Mouse (Mus musculus) forelimb bud, embryonic 11.5 days (tissue): Measurements from ENCODE around the gene Rab23.
"Not testable (repeated sequence)": the region's sequence is repeated elsewhere in the genome, so short reads cannot be mapped to it uniquely, and the experiment has no call there.

ENCODE experiments used
- DNase-seq: peaks from one replicate; pipeline ENCODE4 v3.0.0-alpha.2; 2012; ENCODE audit warnings: low read depth, low spot score

Gene Rab23

DNA sequence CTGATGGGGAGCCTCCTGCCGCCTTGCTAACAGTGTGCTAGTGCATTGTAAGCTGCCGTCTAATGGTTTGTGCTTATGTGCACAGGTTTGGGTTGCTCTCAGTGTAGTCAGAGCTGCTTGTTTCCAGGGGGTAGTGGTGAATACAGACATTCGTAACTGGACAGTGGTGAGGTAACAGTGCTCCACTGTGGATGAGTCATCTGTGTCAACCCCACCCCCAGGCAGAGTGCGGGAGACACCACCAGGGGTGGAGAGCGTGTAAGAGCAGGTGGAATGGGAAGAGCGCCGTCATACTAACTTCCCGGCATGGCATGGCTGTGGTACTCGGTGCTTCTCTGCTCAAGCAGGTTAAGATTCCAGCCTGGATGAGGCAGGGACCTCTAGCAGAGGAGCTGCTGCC, 13.4 kb downstream of the Rab23 start:
- no peak for DNase-seq

DNA sequence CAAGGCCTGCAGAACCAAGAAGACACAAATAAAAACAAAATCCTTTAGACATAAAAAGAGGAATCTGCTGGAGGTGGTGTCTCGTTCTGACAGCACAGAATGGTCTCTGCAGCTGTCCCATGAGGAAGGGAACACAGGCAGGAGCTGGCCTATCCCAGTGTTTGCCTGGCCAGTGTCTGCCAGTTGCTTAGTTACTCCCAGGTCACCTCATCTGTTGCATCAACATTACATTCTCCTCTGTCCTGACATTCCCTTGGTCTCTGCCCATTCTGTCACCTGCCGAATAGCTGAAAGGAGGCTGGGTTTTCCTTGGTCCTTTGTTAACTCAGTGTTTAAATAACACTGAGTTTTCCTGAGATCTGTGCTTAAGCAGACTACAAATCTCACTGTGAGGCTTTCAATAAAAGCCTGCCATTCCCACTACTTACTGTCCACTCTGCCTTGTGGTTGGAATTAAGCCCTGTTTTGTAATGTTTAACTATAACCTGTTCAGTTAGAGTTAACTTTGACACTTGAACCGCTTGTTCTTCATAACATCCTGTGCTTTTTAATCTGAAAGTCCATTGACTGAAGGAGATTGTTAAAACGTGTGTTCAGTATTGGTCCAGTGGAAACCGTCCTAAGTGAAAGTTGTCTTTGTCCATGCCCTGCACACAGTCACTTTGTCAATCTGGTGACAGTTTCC, 14.5 kb downstream of the Rab23 start:
- DNase-seq = no peak

DNA sequence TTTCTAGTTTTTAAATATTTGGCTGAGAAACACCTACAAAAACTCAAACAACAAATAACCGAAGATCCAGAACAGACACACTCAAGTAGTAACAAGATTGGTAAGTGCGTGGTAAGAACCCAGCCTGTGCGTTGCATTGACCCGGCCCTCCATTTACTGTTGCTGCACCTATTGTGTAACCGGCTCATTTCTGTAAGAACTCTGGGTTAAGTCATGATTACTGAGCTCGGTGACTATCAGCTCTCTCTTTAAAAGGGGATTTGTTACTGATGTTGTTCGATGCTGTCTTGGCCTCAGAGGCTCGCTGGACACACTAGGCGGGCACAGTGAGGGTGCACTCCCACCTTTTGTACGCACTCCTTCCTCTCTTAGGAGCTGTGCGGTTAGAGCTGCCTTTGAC, 18.6 kb downstream of the Rab23 start:
- DNase-seq = no peak

DNA sequence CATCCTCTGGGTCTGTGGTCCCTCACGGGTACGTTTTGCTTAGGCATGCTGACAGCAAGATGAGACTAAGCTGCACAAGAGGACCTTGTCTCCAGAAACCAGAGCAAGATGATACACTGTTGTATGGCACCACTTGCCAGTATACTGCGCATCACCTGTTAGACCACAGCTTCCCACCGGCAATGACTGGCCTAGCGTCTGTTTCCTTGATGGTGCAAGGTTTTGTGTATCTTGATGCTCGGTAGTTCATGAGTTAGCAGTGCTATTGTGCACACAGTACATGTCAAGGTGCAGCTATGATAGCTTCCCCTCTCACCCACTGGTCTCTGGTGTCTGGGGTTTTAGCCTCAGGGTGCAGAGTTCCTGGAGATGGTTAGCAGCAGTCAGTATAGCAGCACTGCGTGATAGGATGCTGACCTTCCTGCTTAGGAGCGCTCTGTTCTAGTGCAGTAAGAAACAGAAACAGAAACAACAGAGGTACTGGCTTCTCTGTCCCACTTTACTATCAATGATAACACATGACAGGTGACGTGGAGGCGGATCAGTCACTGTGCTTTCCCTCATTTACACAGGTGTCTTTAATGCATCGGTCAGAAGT, 19.1 kb downstream of the Rab23 start:
- no peak for DNase-seq

DNA sequence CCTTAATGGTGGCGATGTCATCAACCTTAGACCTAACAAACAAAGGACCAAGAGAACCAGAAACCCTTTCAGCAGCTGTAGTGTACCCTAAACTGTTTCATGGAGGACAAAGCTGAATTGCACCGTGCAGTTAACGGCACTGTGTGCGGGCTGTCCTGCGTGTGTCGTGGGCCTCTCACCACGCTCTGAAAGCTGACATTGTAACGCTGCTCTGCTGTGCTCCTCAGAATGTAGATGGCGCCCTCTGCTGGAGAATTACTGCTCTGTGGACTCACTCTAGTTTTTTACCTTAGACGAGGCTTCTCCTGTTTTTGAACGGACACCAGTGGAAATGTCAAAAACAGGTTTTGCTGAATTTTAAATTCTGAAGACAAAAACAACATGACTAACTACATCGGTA, 19.6 kb downstream of the Rab23 start:
- DNase-seq = peak; percentile 84

DNA sequence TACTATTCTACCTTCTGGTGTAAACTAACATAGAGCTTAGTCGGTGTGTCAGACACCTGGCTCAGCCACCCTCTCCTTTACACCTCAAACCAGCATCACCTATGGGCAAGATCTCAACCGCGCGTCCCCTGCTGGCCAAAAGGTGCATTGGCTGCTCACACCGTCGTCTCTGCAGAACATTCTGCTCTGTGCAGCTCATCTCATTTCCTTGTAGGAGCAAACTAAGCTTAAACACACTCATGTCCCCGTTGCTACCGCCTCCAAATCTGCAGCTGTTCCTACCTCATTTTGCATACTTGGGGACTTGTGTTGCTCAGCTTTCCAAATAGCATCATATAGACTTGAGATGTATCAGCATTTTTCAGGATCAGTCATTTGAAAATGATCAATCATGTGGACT, 23.2 kb downstream of the Rab23 start:
- no peak for DNase-seq

DNA sequence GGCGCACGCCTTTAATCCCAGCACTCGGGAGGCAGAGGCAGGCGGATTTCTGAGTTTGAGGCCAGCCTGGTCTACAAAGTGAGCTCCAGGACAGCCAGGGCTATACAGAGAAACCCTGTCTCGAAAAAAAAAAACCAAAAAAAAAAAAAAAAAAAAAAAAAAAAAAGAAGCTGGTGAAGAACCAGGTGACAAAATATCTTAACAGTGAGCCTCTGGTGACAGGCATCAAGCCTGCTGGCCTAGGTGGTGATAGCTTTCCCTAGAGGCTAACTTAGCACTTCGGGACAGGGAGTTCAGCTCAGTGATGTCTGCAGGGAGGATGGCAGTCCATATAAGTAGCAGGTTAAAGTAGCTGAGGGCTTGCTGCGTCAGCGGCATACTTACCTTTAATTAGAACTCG, 25.1 kb downstream of the Rab23 start:
- not testable (repeated sequence) for DNase-seq

DNA sequence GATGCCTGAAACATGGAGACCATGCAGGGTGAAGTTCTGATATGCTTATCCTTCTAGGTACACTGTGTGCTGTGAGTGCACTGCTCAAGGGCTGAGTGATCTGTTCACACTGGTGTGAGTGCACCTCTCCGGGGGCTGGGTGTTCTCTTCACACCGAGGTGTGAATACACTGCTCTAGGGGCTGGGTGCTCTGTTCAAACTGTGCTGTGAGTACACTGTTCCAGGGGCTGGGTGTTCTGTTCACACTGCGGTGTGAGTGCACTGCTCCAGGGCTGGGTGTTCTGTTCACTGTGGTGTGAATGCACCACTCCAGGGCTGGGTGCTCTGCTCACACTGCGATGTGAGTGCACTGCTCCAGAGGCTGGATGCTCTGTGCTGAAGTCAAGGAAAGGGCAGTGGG, 26.2 kb downstream of the Rab23 start:
- DNase-seq = no peak

DNA sequence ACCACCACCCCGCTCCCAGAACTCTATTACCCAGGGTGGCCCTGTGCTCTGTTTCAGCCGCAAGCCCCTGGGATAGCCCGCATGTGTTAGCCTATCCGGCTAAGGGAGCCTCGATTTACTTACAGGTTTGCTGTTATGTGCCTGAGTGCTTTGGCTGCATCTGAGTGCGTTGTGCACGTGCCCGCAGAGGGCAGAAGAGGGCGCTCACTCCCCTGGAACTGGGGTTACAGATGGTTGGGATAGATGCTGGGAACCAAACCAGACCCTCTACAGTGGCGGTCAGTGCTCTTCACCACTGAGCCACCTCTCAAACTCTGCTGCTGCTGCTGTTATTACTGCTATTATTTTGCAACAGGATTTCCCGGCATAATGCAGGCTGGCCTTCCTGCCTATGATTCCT, 29.4 kb downstream of the Rab23 start:
- no peak for DNase-seq

DNA sequence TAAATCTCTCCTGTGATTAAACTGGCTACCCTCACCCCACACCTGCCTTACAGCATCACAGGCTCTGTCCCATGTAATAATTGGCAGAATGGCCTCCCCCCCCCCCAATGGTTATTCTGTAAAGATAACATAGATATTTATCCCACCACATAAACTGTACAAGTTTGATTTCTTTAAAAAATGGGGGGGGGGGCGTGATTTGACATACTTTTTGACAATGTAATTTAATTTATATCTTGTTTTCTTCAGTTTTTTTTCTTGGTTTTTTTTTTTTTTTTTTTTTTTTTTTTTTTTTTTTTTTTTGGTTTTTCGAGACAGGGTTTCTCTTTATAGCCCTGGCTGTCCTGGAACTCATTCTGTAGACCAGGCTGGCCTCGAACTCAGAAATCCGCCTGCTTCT, 30.0 kb downstream of the Rab23 start:
- DNase-seq = not testable (repeated sequence)

DNA sequence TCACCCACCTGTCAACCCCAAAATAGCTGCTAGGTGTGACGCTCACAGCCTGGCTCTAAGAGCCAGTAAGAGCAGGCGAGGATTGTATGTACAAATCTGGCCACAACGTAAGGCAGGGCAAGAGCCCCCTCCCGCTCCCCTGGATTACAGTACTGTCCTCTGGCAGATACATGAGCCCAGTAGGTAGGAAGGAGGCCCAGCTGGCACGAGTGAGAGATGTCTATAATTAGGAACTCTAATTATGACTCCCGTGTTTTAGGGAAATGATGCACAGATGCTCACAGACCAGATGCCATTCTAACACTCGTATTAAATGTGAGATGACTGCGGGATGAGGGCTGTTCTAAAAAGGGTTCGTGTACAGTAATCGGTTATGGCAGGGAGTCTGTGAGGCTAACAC, 31.6 kb downstream of the Rab23 start:
- DNase-seq = no peak

DNA sequence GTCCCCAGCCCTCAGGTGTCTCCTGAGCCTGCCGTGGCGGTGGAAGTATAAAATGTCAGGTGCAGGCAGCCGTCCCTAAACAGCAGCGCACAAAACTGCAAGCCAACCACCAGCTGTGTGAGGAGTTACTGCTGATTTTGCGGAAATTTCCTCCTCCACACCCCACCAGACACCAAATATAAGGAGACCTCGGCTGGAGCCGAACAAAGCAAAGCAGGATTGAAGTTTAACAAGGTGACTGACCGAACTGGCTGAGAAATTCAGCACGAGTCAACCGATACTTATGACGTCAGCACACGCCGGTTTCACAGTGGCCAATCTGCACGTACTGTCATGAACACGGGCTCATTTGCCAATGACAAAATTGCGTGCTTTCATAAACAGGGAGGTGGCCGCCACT, 34.4 kb downstream of the Rab23 start:
- no peak for DNase-seq

DNA sequence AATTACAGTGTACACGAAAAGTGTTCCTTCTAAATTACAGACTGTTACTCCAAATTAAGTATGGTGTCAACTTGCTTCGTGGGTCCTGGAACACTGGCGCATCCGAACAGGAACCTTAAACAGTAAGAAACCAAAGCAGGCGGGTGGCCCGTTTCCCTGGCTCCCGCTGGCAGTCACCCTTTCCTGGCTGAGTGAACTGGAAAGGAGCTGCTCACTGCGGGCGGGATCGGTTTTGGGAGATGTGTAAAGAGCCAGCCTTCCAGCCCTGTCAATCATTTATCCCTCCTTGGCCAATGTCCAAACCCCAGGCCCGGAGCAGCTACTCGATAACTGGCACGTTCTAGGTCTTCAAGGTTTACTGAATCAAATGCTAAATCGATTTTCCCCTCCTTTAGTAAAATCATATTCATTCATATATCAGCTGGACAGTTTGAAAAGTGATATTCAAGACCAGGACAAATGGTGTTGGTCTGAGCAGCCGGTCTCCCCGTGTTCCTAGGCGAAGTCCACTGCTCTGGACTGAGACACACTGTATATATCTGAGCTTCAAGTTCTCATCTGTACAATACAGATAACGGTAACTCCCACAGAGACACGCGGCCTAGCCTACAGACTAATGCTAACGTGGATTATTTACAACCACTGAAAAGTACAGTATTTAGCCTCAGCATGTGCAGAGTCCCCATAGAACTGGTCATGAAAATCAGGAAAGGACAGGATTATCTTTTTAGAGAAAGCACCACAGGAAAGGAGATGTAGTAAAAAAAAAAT, 35.5 kb downstream of the Rab23 start:
- no peak for DNase-seq

DNA sequence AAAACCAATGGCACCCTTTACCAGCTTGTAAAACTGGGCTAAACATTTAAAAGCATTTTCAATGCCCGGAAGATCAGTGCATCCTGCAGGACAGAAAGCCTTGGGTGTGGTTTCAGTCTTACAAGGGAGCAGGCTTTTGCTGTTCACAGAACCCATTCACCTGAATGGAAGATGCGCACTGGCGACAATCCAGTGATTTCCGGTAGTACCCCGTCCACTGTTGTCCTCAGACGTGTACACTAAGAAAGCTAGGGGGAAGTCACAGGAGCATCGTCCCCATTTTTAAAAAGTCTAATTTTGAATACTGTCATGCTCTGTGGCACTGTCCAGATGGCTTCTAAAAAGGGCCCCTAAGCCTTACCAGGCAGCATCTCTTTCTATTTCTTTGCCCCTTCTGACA, 36.1 kb downstream of the Rab23 start:
- DNase-seq = no peak

DNA sequence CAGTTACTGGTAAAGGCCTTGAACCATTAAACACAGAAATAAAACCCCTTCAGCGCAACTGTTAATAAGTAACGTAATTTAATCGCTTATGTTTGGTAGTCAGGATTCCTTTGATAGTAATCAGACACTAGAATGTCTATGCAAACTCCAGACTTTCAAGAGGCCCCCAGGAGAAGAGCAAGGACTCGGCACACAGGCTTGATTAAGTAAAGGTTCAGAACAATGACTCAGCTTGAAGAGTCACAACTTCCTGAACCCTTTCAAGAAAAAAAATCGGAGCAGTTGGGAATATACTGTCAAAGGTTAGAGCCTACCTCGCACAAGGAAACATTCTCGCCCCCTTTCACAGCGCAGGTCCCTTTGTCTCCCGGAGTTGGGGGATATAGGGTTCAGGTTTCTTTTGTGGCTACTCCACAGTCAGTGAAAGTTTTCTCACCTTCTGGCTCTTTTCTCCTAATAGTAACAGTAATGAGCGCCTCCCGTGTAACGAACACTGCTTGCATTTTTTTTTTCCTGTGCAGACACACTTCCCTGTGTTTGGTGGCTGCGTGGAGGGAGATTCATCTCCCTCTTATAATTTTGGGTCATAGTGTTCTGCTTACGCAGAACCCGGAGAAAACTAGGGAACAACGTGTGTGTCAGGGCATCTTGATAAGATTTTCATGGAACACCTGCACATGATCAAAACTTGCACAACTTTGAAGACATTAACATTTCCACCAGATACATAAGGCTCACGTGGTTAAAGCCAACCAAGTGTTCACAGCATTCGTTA, 36.8 kb downstream of the Rab23 start:
- DNase-seq = no peak

DNA sequence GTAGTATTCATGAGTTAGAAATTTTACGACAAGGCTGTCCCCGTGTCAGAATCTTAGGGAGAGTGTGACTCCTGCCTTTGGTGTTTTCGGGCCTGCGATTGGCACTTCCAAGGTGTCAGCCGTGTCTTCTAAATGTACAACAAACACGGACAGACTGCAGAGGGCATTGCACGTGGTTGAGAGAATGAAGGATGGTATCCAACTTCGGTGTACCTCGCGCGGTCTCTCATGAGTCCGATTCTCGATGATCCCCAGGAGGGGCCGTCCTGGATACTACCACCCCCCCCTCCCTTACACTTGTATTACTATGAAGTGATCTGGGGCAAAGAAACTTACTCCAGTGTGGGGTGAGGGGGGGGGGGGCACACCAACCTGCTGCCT, 37.3 kb downstream of the Rab23 start:
- DNase-seq = no peak

DNA sequence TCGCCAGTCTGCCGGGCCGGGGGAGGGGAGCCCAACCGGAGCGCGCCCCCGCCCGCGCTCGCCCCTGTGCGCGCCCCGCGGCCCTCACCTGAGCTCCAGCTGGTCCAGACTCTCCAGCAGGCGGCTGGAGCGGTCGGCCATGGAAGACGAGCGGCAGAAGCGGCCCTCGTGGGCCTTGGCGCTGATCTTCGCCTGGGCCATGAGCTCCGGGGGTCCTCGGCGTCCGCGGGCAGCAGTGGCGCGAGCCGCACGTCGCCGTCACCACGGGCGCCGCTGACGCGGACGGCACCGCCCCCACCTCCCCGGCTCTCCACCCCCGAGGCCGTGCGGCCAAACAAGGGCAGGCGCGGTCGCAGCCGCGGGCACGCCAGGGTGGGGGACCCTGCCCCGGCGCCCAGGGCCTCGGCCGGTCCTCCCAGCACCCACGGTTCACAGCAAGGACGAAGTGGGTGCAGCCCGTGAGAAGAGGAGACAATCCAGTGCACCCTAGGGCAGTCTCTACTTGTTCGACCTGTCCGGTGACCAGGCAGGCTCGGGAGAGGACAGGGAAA, 37.9 kb downstream of the Rab23 start, which contains the start of gene Bag2:
Bag2 (minus strand) TSS at position 305 of the 551 bp plus-strand sequence.
- DNase-seq = peak; percentile 54

DNA sequence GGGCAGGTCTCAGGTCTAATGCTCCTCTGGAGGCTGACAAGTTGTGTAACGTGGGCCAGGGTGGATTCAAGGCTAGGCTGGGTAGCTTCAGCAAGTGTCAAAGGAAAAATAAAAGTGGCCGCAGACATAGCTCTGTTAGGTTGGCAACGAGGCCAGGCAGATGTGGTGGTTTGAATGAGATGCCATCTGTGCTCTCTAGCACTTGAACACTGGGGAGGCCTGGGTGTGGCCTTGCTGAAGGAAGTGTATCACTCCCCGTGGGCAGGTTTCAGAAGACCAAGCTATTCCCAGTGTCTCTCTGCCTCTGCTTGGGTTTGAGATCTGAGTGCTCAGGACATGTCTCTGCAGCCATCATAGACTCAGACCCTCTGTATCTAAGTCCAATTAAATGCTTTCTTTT, 38.8 kb downstream of the Rab23 start:
- no peak for DNase-seq

DNA sequence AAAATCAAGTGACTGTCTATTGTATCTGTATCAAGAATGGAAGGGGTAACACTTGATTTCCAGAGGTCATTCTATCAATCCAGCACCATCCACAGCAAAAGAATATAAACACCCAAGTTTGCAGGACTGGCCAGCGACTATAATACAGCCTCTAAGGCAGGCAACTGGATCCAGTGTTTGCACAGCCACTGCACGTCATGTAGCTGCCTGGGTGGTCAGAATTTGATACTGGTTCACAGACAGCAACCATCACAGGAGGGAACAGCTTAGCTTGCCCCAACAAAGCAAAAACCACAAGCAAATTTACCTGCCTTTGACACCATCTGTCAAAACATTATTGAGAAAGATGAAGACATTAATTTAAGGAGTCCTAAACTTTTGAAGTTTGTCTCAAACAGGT, 44.1 kb downstream of the Rab23 start:
- DNase-seq = no peak

DNA sequence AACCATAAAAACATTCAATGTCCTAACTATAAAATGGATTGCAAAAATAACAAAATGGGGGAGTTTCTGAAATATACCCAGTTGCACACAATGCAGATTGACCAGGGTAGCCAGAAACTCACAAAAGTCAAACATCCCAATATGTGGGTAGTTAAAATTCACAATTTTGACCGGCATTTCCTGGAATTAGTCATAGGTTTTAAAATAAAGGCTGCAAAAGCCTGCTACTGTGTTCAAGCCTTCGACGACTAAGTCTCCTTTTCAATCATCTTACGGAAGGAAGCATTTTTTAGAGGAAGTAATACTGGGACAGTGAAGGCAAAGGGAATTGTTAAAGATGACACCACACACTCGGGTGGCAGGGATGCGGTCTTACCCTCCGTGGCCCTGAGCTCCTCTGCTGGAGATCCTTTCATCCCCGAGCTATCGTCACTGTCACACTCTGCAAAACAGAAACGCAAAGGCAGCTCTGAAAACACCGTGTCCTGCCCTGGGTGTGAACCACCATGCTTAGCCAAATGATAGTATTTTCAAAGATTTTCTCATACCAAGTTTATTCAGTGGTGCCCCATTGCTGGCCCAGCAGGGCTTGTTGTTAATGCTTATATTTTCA, 45.9 kb downstream of the Rab23 start:
- no peak for DNase-seq
